Mouse (Mus musculus) mesoderm, embryonic 11.5 days (tissue): Measurements from ENCODE around the gene Hsf2bp.
"Not testable (repeated sequence)": the region's sequence is repeated elsewhere in the genome, so short reads cannot be mapped to it uniquely, and the experiment has no call there.

Experiments used
- DNase-seq: peaks from one replicate; pipeline ENCODE4 v3.0.0-alpha.2; 2012; ENCODE audit warnings: low read depth, low spot score

Hsf2bp gene

GRCm38 (mm10) chr17:32035609-32036508, at the start of gene Hsf2bp, which contains the start of gene Rrp1b:
Gene Hsf2bp (minus strand): TSS chr17:32036349.
Gene Rrp1b (plus strand): TSS chr17:32036100.
- peak; percentile 88 for DNase-seq

- DNase-seq, result no peak
These were observed 47.2 kb upstream of the Hsf2bp start for GRCm38 (mm10) chr17:32083351-32083750.

GRCm38 (mm10) chr17:32075164-32075563, 39.0 kb upstream of the Hsf2bp start:
- peak; percentile 58 for DNase-seq

- no peak for DNase-seq
These were observed 38.5 kb upstream of the Hsf2bp start for GRCm38 (mm10) chr17:32074658-32075057.

- DNase-seq, result peak; percentile 79
These were observed 37.2 kb upstream of the Hsf2bp start for GRCm38 (mm10) chr17:32073359-32073758.

GRCm38 (mm10) chr17:32068810-32069209, 32.7 kb upstream of the Hsf2bp start:
- no peak for DNase-seq

- no peak for DNase-seq
These were observed 32.2 kb upstream of the Hsf2bp start for GRCm38 (mm10) chr17:32068381-32068780.

- no peak for DNase-seq
These were observed 31.4 kb upstream of the Hsf2bp start for GRCm38 (mm10) chr17:32067541-32067940.

- not testable (repeated sequence) for DNase-seq
These were observed 28.6 kb upstream of the Hsf2bp start for GRCm38 (mm10) chr17:32064762-32065161.

GRCm38 (mm10) chr17:32063654-32064053, 27.5 kb upstream of the Hsf2bp start:
- DNase-seq, result no peak

- DNase-seq, result no peak
These were observed 25.1 kb upstream of the Hsf2bp start for GRCm38 (mm10) chr17:32061219-32061618.

- DNase-seq, result no peak
These were observed 22.9 kb upstream of the Hsf2bp start for GRCm38 (mm10) chr17:32059084-32059483.

- DNase-seq, result no peak
These were observed 21.7 kb upstream of the Hsf2bp start for GRCm38 (mm10) chr17:32057843-32058242.

- DNase-seq, result no peak
These were observed 17.5 kb upstream of the Hsf2bp start for GRCm38 (mm10) chr17:32053677-32054076.

- DNase-seq, result no peak
These were observed 16.3 kb upstream of the Hsf2bp start for GRCm38 (mm10) chr17:32052237-32053080.

- DNase-seq, result no peak
These were observed 14.5 kb upstream of the Hsf2bp start for GRCm38 (mm10) chr17:32050609-32051008.

GRCm38 (mm10) chr17:32049914-32050313, 13.8 kb upstream of the Hsf2bp start:
- DNase-seq, result no peak

GRCm38 (mm10) chr17:32048351-32048750, 12.2 kb upstream of the Hsf2bp start:
- DNase-seq, result no peak

- DNase-seq, result no peak
These were observed 10.4 kb upstream of the Hsf2bp start for GRCm38 (mm10) chr17:32046541-32046940.

- DNase-seq, result no peak
These were observed 4.1 kb upstream of the Hsf2bp start for GRCm38 (mm10) chr17:32040263-32040662.

GRCm38 (mm10) chr17:32036509-32037438, 625 bp upstream of the Hsf2bp start:
- no peak for DNase-seq
